8 mouse cellular contexts compared by ENCODE assay signal in genomic region chr14:118635493-118636183, GRCm38 (mm10).
DNase-seq lines count a peak whose midpoint lies in the region; ATAC-seq and TF ChIP-seq lines count a peak whose summit lies in the region.

No protein-coding gene starts in this region.

- peak; percentile 89 for ATAC-seq in forebrain, embryonic 16.5 days
- peak; percentile 86 for ATAC-seq in stomach, postnatal 0 days (ENCODE audit: low FRiP score, low TSS enrichment)

- H3K4me1 ChIP-seq in forebrain, embryonic 16.5 days (replicated peaks; ENCODE audit: control insufficient read depth, insufficient read depth, low read length) = peaks cover 9% of the 10 kb centered on the region
- H3K4me1 ChIP-seq in stomach, postnatal 0 days (replicated peaks; ENCODE audit: control insufficient read depth, insufficient read depth) = no peaks in the 10 kb centered on the region

- no peaks in the 10 kb centered on the region for H3K9me3 ChIP-seq in forebrain, embryonic 16.5 days (ENCODE audit: control insufficient read depth, low read length)
- H3K9me3 ChIP-seq in stomach, postnatal 0 days (ENCODE audit: control insufficient read depth, low read length) = no peaks in the 10 kb centered on the region

- H3K4me2 ChIP-seq in forebrain, embryonic 16.5 days (ENCODE audit: low read length) = 0 out of 2 replicates have a peak overlapping the region, but pooled peaks have one; percentile 9
- H3K4me2 ChIP-seq in stomach, postnatal 0 days (replicated peaks; ENCODE audit: low read depth) = no peak overlapping the region

- no peak for TF ChIP-seq CTCF in layer of hippocampus, adult 2 months (conservative IDR thresholded peaks at IDR 0.05)
- TF ChIP-seq CTCF in stomach, postnatal 0 days (IDR thresholded peaks at IDR 0.05; ENCODE audit: low read depth) = no peak

- H3K27me3 ChIP-seq in forebrain, embryonic 16.5 days (replicated peaks; ENCODE audit: control insufficient read depth, insufficient read depth, low read length) = no peaks in the 10 kb centered on the region
- H3K27me3 ChIP-seq in stomach, postnatal 0 days (ENCODE audit: control insufficient read depth, insufficient read depth, low read length) = no peaks in the 10 kb centered on the region

- H3K36me3 ChIP-seq in forebrain, embryonic 16.5 days (ENCODE audit: control insufficient read depth, insufficient read depth) = no peaks in the 10 kb centered on the region
- H3K36me3 ChIP-seq in stomach, postnatal 0 days (ENCODE audit: control insufficient read depth, insufficient read depth, low read length) = no peaks in the 10 kb centered on the region

- TF ChIP-seq EP300 in stomach, postnatal 0 days (optimal IDR thresholded peaks at IDR 0.05) = no peak

- no peak overlapping the region; the same call in 1 of the 2 replicates for H3K27ac ChIP-seq in forebrain, embryonic 16.5 days (ENCODE audit: low read length)
- H3K27ac ChIP-seq in layer of hippocampus, adult 2 months = peak overlapping the region; percentile 28; the same call in 1 of the 2 replicates
- H3K27ac ChIP-seq in stomach, postnatal 0 days (replicated peaks) = 0 out of 2 replicates have a peak overlapping the region, but pooled peaks have one; percentile 4

- DNase-seq in A20 (ENCODE audit: low read depth, low spot score) = peak; percentile 30
- DNase-seq in adrenal gland, adult 2 months = peak; percentile 88
- DNase-seq in heart, postnatal 4 days = peak; percentile 71
- peak; percentile 27 to 45 for DNase-seq in layer of hippocampus, adult 2 months (ENCODE audit: low spot score in 2 of 2)
- DNase-seq in lung, postnatal 4 days = peak; percentile 72 to 88
- peak; percentile 65 for DNase-seq in stomach, postnatal 0 days (ENCODE audit: low spot score)
- no peak for DNase-seq in spleen, postnatal 14 days (ENCODE audit: low spot score in 2 of 2)

- no peak overlapping the region for H3K9ac ChIP-seq in forebrain, embryonic 16.5 days (replicated peaks; ENCODE audit: low read depth, low read length)
- no peak overlapping the region for H3K9ac ChIP-seq in stomach, postnatal 0 days (ENCODE audit: low read length)

- 49% methylated on average over 15 of the region's 15 CpGs for WGBS in forebrain, embryonic 16.5 days
- WGBS in stomach, postnatal 0 days = 36% methylated on average over 15 of the region's 15 CpGs

- no peak overlapping the region for H3K4me3 ChIP-seq in forebrain, embryonic 16.5 days (replicated peaks; ENCODE audit: low read length)
- peak overlapping the region; percentile 23; the same call in 1 of the 2 replicates for H3K4me3 ChIP-seq in layer of hippocampus, adult 2 months
- no peak overlapping the region for H3K4me3 ChIP-seq in stomach, postnatal 0 days (ENCODE audit: low read depth, low read length)

Comparison
In these comparisons a context has a peak if more than half of its experiments do, and no peak if none do; other contexts are left out.
1. DNase-seq: peak in A20 (single experiment), adrenal gland, adult 2 months (single experiment), heart, postnatal 4 days (single experiment), layer of hippocampus, adult 2 months (2 of 2), lung, postnatal 4 days (2 of 2) and stomach, postnatal 0 days (single experiment); none in spleen, postnatal 14 days (0 of 2).